Mouse (Mus musculus) lung, postnatal 0 days (tissue): ENCODE measurements around the gene Fndc3b. TPM values are rescaled to one million over a fixed set of nuclear protein-coding genes. Genes with fewer than 3 reads are reported as not detected.
A peak's percentile ranks its signal among the peaks of the same experiment; 100 is the strongest.

Source experiments
- ATAC-seq: fragments of 200-750 bp; cut with Nextera tagmentation; 2 replicates; pipeline ENCODE4 v1.8.0; 2017; ENCODE audit warnings: moderate library complexity
- DNase-seq: peaks from one replicate; pipeline ENCODE4 v3.0.0-alpha.2; 2016; ENCODE audit warnings: low spot score
- H3K27ac ChIP-seq: fragments of 300-500 bp; sonication (generic); 2 replicates; pipeline ENCODE4 v1.5.1; 2014; ENCODE audit warnings: antibody characterized with exemption, mild to moderate bottlenecking, low read length, mixed read lengths
- H3K27me3 ChIP-seq: fragments of 300-500 bp; sonication (generic); replicated peaks from 2 replicates; pipeline ENCODE4 v1.6.1; 2014; ENCODE audit warnings: low read length, mixed read lengths; ENCODE audit not compliant: insufficient read depth
- H3K36me3 ChIP-seq: fragments of 300-500 bp; sonication (generic); 2 replicates; pipeline ENCODE4 v1.6.1; 2014; ENCODE audit warnings: low read length, mixed read lengths; ENCODE audit not compliant: insufficient read depth
- H3K4me1 ChIP-seq: fragments of 300-500 bp; sonication (generic); 2 replicates; pipeline ENCODE4 v1.6.1; 2014; ENCODE audit warnings: antibody characterized with exemption, low read depth, low read length, mixed read lengths; ENCODE audit not compliant: insufficient read depth
- H3K4me2 ChIP-seq: fragments of 300-500 bp; sonication (generic); replicated peaks from 2 replicates; pipeline ENCODE4 v1.6.1; 2014; ENCODE audit warnings: low read depth, mild to moderate bottlenecking, low read length, moderate library complexity, mixed read lengths
- H3K4me3 ChIP-seq: fragments of 300-500 bp; sonication (generic); 2 replicates; pipeline ENCODE4 v1.5.1; 2014; ENCODE audit warnings: low read depth, low read length
- H3K9ac ChIP-seq: fragments of 300-500 bp; sonication (generic); replicated peaks from 2 replicates; pipeline ENCODE4 v1.6.1; 2014; ENCODE audit warnings: low read depth, mild to moderate bottlenecking
- H3K9me3 ChIP-seq: fragments of 300-500 bp; sonication (generic); 2 replicates; pipeline ENCODE4 v1.6.1; 2016; ENCODE audit warnings: low read length, mixed read lengths
- CTCF ChIP-seq: IDR thresholded peaks from 2 replicates; pipeline ENCODE4 v1.5.1; 2016; ENCODE audit warnings: antibody characterized with exemption, mild to moderate bottlenecking
- EP300 ChIP-seq: IDR thresholded peaks from 2 replicates; pipeline ENCODE4 v1.6.1; 2016; ENCODE audit warnings: antibody characterized with exemption, mild to moderate bottlenecking, control low read depth
- WGBS: fragments of 180-500 bp; shearing (Covaris S2); extraction: QIAGEN DNeasy Blood & Tissue Kit; methylation state at CpG from one replicate; pipeline ENCODE4 v1.1.7; 2014; 5-methylcytosine and 5-hydroxymethylcytosine counted together
- polyA plus RNA-seq: library from polyadenylated mRNA; unstranded; fragments of >200 nt; fragmentation: Nextera tagmentation; extraction: Ambion mirVana; gene quantifications from 2 replicates; pipeline ENCODE4 v1.2.1, GENCODE M21; 2015

Gene Fndc3b
- polyA plus RNA-seq, 1 experiment from 2014 or later = 28.5 TPM

DNA sequence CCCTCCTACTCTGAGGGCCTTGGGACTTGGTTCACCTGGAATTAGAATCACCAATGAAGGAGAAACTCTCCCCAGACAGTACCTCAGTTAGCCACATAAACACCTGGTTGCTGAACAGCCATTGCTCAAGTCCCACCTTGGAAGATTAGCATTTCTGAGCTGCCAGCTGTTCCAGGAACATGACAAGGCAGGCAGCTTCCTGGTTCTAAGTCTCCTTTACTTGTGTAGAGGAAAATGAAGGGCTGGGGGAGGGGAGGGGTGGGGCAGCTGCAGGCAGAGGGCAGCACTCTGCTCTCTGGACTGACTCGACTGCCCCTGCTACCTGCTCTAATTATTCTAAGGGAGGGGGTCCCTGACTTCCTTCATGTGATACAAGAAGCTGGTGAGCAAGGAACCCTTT lies 45.8 kb downstream of the Fndc3b start:
- Histone ChIP-seq H3K9me3 (no peaks in the 10 kb centered on the region), H3K4me3 (no peak overlapping the region), H3K27ac (no peak overlapping the region), H3K36me3 (no peaks in the 10 kb centered on the region), H3K4me1 (no peaks in the 10 kb centered on the region), H3K4me2 (no peak overlapping the region), H3K9ac (no peak overlapping the region), H3K27me3 (no peaks in the 10 kb centered on the region)
- peak; percentile 59 for DNase-seq
- TF ChIP-seq CTCF = peak; percentile 25
- TF ChIP-seq EP300 = no peak
- peak; percentile 43 for ATAC-seq
- WGBS = 0% methylated on average over 1 of the region's 1 CpGs

DNA sequence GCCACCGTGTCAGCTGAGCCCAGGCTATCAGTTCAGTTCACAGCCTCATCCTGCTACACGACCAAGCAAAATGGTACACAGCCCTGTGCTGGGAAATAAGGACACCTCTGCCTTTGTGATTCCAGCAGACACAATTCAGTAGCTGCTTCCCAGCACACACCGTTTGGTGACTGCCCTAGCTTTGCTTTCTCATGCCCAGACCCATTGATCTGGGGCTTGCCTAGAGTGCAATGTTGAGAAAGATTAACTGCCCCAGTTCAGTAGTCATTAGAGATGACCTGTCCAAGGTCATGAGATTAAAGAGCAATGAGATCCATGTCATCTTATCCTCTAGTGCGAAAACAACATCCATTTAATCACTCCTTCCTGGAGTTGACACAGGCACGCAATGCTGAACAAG lies 47.9 kb downstream of the Fndc3b start:
- ATAC-seq (no peak), DNase-seq (no peak)
- Histone ChIP-seq H3K27me3 (no peaks in the 10 kb centered on the region), H3K9ac (no peak overlapping the region), H3K4me2 (no peak overlapping the region), H3K4me1 (no peaks in the 10 kb centered on the region), H3K27ac (no peak overlapping the region), H3K4me3 (no peak overlapping the region), H3K9me3 (no peaks in the 10 kb centered on the region), H3K36me3 (no peaks in the 10 kb centered on the region)
- 51% methylated on average over 5 of the region's 5 CpGs for WGBS
- TF ChIP-seq EP300 = no peak
- no peak for TF ChIP-seq CTCF

DNA sequence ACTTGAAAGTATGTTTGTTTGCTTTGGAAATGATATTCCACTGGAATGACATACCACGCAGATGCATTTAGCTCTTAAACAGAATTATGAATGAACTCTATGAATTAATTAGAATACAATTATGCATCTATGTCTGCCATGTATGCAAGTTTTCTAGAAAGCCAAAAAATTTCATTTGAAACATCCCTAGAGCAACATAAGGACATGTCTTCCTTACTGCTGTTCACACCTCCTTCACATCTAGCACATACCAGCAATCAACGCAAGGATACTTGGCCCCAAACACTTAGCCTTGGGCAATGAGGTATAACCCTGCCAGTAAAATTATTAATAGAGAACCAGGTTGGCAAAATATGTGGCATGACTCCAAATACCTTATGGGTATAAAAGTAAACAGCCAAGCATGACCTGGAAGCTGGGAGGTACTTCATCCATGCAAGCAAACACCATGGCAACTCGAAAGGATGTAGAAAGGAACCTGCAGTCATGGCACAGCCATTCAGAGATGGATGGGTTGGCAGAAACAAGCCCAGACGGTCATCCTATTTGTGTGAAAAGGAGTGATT lies 52.8 kb downstream of the Fndc3b start:
- H3K9me3 ChIP-seq = no peaks in the 10 kb centered on the region
- H3K4me2 ChIP-seq = no peak overlapping the region
- peak; percentile 39; the same call in 1 of the 2 replicates for ATAC-seq
- no peaks in the 10 kb centered on the region for H3K36me3 ChIP-seq
- no peak overlapping the region for H3K4me3 ChIP-seq
- DNase-seq = peak; percentile 63
- 53% methylated on average over 4 of the region's 4 CpGs for WGBS
- TF ChIP-seq EP300 (peak; percentile 16; the same call in 1 of the 2 replicates), CTCF (no peak)
- H3K4me1 ChIP-seq = peaks cover 17% of the 10 kb centered on the region; the same call in 1 of the 2 replicates
- no peak overlapping the region for H3K27ac ChIP-seq
- no peaks in the 10 kb centered on the region for H3K27me3 ChIP-seq
- no peak overlapping the region for H3K9ac ChIP-seq

DNA sequence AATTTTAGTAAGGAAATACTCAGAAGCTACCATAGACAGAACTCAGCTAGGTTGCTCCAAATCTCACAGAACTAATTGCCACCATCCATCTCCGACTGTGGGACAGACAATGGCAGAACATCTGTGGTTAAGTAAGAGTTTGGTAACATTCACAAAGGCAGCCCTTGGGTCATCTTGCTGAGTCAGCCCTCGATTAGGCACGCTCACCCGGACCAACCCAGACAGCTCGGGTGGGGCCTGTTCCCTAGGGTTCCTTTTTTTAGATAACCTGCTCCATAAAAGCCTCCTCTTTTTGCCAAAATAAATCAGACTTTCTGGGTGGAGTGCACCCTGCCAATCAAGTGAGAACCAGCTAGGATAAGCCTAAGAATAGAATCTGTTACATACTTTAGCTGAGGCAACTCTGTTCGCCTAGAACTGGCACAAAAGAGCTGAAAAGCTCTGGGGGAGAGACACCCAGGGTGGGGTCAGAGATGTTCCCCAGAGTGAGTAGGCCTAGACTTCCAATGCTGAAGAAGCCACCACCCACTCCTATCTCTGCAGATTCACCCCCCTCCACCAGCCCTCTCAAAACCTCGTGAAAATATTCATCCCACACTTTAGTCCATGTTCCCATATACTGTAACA lies 54.2 kb downstream of the Fndc3b start:
- ATAC-seq = peak; percentile 21; the same call in 1 of the 2 replicates
- DNase-seq = peak; percentile 57
- no peak overlapping the region for H3K9ac ChIP-seq

DNA sequence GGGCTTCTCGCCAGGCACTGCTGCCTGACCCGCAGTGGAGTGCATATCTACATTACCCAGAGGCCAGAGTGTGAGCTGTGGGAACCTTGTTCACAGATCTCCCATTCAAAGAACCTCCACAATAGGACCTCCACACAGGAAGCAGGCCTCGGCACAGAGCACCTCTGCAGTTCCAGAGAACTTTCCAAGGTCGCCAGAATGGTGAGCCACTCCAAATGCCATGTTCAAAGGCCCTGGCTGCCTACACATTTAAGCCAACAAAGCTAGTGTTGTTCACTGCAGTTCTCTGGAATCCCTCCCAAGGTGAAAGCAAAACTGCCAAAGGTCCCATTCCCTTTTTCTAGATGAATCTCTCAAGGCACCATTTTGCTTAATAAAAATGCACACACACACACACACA lies 55.4 kb downstream of the Fndc3b start:
- no peak for TF ChIP-seq EP300
- TF ChIP-seq CTCF = no peak
- Histone ChIP-seq H3K4me2 (no peak overlapping the region), H3K27ac (peak overlapping the region; percentile 6; the same call in 1 of the 2 replicates), H3K9me3 (no peaks in the 10 kb centered on the region), H3K4me3 (no peak overlapping the region), H3K36me3 (no peaks in the 10 kb centered on the region), H3K4me1 (peaks cover 21% of the 10 kb centered on the region; the same call in 1 of the 2 replicates), H3K9ac (no peak overlapping the region), H3K27me3 (no peaks in the 10 kb centered on the region)
- WGBS = 49% methylated on average over 4 of the region's 4 CpGs
- ATAC-seq (no peak), DNase-seq (no peak)

More for the DNA sequence above, 54.2 kb downstream of the Fndc3b start:
- 37% methylated on average over 7 of the region's 7 CpGs for WGBS
- Histone ChIP-seq H3K9me3 (no peaks in the 10 kb centered on the region), H3K27ac (no peak overlapping the region), H3K4me2 (no peak overlapping the region), H3K4me1 (peaks cover 19% of the 10 kb centered on the region; the same call in 1 of the 2 replicates), H3K4me3 (no peak overlapping the region), H3K36me3 (no peaks in the 10 kb centered on the region), H3K27me3 (no peaks in the 10 kb centered on the region)
- TF ChIP-seq EP300 (no peak), CTCF (no peak)

DNA sequence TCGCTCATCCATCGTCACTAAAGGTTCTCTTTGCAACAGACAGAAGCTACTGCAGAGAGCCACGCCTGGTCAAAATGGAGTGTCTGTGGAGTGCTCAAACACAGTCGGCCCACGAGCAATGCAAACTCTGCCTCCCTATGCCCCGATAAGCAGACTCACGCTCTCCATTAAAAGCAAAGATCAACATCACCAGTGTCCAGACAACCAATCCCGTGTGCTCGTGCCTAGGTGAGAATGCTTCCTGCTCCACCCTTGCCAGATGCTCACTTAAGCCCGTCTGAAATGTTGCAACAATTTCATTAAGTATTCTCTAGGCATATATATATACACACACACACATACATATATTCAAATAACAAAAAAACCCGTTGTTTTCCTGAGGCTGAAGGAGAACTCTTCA lies 56.1 kb downstream of the Fndc3b start:
- H3K27me3 ChIP-seq = no peaks in the 10 kb centered on the region
- ATAC-seq (peak; percentile 40), DNase-seq (peak; percentile 65)
- no peaks in the 10 kb centered on the region for H3K9me3 ChIP-seq
- no peaks in the 10 kb centered on the region for H3K36me3 ChIP-seq
- H3K4me2 ChIP-seq = no peak overlapping the region
- H3K4me1 ChIP-seq = peaks cover 21% of the 10 kb centered on the region; the same call in 1 of the 2 replicates
- 51% methylated on average over 11 of the region's 11 CpGs for WGBS
- no peak overlapping the region for H3K9ac ChIP-seq
- 0 out of 2 replicates have a peak, but pooled peaks have one; percentile 37 for TF ChIP-seq EP300
- TF ChIP-seq CTCF = no peak
- H3K27ac ChIP-seq = no peak overlapping the region
- H3K4me3 ChIP-seq = no peak overlapping the region
